Mouse (Mus musculus) left cerebral cortex, adult 18-20 months (tissue): ENCODE measurements around the gene Sema3d. TPM values are rescaled to one million over a fixed set of nuclear protein-coding genes. Genes with fewer than 3 reads are reported as not detected.
A peak's percentile ranks its signal among the peaks of the same experiment; 100 is the strongest.

Source experiments
- DNase-seq, 2 experiments: peaks; one replicate each; pipeline ENCODE4 v3.0.0; 2021 to 2022; ENCODE audit warnings: low spot score in 2 of 2, mixed read lengths in 1 of 2
- total RNA-seq, 2 experiments: library from RNA; stranded (reverse); gene quantifications; 2 replicates each; pipeline ENCODE4 v1.2.3; 2021

Gene Sema3d
- total RNA-seq, 2 experiments from 2014 or later, result 4.2 to 5.8 TPM

DNA sequence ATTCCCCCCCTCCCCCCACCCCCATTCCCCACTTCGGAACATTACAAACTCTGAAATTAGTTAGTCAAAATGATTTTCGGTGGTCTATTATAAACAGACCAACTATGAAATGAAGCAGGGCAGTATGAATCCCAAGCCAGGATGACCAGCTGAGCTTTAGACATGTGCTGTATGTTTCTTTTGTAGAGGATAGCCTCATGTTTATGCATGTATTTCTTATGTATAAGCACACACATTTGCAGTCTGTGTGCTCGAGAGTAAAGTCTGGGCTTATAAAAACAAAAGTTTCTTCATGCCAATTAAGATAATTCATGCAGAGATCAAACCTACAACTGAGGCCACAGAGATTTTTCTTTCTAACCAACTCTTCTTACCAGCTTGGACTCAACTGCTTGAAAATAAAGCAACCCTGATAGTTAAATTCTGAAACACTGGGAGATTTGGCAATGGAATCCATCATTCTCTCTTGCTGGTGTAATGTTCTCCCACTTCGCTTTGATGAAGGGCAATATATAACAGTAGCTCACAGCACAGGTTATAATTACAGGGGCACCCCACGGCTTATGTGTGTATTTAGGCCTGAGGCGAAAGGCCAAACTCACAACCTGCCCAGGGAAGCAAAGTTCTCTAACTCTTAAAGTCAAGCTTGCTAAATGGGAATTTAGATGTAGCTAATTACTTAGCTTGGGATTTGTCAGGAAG, 115.2 kb downstream of the Sema3d start:
- DNase-seq, result no peak

DNA sequence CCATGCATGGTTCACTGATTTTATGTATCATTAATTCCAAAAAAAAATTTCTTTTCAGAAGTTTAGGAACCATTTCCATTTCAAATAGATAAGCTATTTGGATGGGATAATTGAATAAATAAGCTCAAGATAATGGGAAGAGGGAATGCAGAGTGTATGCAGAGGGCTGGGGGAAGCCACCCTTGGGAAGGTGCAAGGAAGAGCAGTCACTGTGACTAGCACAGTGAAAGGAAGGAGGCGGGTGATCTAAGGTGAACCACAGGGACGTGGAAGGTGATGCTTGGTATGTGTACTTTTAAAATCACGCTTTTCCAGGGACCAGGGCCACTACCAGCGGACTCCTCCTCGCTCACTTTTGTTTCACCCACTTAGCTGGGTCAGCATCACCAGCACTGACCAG, 115.9 kb downstream of the Sema3d start:
- no peak for DNase-seq

DNA sequence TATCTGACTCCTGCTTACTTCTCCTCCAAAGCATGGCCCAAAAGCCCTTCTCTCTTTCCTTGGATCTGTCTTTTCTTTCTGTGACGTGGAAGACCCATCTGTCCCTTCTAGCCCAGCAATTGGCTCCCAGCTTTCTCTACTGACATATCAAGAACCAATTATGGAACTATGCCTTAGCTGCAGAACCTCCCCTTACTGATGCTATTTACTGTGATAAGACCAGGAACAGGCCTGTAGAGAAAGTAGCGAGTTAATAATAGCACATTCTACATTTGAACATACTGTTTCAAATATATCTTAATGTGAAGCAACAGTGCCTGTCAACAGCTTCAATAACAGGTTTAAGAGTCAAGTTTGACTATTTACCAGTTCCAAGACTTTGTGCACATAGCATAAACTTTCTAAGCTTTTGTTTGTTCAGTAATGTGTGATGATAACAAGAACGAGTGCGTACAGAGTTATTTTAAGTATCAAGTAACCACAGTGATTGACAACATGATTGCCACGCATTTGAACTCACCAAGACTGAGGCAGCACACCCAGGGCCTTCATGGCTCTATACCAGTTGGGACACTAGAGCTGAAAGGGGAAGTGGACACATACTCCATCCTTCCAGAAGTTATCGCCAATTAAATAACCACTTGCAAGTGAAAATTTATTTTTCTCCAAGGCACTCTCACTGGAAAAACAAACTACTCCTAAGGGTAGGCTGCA, 116.8 kb downstream of the Sema3d start:
- no peak for DNase-seq

DNA sequence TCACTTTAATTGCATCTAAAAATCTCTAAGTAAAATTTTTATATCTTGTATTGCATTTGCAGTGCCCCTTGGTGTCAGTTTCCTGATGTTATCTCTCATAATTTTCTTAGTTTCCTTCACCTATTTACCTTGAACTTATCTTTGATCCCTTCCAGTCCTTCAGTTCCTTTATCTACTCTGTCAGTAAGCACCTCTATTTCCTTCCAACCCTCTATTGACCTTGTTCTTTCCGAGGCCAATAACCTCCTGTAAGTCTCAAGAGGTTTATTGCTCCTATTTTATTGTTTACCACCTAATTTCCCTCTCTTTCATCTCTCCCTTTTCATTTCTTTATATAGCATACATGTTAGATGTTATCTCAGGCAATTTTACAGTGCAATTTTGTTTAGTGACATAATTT, 129.3 kb downstream of the Sema3d start:
- no peak for DNase-seq

DNA sequence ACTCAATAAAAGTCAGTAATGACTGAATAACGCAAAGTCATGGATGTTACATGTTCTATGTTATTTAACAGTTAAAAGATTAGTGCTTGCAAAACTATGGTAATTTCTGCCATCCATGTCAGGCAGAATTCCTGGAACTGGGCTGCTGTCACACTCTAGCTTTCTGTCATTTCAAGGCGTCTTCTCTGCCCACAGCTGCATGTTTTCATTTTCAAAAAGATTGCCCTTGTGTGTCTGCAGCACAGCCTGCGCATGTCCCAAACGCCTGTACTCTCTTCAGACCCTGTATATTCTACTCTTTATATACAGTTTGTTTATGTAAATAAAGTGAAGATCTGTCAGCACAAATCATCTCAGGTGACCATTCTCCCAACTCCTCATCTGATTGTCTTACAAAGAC, 132.1 kb downstream of the Sema3d start:
- DNase-seq, result no peak

DNA sequence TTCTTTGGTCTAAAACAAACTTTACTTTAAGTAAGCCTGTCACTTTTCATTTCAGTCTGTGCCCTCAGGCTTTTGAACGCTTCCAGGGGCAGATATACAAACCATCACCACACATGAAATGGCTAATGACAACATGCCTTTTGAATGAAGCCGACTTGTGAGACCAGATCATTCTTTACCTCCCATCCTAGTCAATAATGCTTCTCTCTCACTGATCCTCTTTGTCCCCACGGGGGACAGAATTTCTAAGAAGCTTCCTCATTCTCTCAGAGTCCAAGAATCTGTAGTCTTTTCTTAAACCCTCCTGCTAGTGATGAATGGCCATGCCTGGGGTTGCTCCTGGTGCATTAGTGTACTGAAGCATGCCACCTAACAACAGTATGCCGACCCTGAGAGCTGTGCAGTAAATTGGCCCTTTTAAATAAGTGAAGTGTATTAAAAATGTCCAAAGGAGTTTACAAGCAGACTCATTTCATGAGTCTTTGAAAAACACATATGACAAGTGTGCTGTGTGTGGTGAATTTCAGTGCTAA, 142.1 kb downstream of the Sema3d start:
- no peak for DNase-seq

DNA sequence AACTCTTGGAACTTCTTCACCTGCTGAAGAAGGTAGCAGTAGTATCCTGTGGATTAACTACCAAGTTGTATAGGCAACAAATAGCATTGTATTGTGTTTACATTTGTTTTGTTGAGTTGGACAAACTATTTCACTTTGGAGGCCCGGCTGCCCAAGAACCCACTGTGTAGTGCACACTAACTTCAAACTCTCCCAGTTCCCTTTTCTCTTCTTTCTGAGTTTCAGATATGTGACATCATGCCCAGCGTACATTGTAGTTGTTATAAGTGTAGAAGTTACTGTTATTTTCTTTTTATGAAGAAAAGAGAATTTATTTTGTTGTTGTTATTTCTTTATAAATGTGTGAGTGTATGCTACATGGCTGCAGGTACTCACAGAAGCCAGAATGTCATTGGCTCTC, 145.4 kb downstream of the Sema3d start:
- no peak for DNase-seq

DNA sequence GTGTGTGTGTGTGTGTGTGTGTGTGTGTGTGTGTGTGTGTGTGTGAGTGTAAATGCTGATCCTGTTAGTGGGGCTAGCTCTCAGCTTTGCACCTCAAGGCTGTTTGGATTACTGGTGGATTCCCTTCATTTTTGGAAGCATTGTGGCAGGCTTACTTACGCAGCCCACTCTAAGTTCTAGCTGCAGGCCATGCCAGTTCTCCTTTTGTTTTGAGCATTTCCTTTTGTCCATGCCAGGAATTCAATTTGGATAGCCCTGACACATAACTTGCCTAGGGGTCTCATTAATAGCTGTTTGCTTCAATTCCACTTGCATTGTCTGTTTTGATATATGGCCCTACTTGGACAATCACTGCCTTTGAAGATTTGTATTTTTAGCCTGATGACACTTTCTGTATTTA, 146.6 kb downstream of the Sema3d start:
- no peak for DNase-seq

DNA sequence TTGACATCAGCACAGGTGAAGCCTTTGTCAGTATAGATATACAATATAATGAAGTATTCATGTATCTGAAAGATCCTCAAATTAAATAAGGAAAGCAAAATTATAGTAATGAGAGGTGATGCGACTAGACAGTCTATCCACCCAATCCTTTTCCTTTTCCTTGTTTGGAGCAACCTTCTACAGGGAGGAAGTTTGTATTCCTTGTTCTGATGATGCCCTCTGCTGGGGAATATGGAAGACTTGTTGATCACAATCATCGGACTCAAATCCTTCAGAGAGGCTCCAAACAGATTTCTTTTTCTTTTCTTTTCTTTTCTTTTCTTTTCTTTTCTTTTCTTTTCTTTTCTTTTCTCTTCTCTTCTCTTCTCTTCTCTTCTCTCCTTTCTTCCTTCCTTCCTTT, 158.1 kb downstream of the Sema3d start:
- no peak for DNase-seq

DNA sequence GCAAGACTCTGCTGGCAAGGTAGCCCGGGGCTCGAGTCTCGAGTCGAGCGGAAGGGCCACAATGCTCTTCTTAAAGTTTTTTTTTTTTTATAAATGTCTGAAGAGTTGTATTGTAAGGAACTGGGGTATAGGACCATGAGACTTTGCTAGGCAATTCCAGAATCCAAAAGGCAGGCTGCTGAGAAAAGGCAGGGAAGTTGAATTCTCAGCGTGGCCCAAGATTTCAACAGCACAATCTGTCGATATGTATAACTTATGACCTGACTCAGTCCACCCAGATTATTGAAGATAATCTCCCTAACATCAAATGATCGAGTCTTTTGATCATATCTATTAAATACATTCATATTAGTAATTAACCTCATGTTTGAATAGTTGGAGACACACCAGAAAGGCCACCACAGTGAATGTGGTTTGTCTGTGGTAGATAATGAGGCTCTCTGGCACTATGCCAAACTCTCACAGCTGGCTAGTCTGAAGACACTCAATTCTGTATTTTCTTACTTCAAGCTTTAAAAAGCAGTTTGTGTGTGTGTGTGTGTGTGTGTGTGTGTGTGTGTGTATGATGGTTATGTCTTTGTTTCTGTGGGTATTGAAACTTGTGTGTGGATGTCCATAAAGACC, 166.0 kb downstream of the Sema3d start:
- no peak for DNase-seq

DNA sequence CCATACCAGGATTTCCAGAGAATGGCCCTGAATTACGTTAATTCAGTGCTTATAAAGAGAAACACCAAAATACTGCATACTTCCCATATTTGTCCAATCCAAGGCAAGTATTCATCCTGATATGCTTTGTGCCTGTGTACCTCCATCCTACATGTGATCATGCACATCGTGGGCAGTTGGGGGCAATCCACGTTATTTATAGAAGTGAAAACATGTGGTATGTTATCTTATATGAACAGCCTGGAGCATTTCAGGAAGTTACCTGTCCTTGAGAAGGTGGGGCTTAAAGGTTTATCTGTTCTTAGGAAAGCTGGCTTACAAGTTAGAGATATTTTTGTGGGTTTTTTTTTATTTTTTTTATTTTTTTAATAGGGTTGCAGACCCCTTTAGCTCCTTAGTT, 172.2 kb downstream of the Sema3d start:
- DNase-seq, result no peak

DNA sequence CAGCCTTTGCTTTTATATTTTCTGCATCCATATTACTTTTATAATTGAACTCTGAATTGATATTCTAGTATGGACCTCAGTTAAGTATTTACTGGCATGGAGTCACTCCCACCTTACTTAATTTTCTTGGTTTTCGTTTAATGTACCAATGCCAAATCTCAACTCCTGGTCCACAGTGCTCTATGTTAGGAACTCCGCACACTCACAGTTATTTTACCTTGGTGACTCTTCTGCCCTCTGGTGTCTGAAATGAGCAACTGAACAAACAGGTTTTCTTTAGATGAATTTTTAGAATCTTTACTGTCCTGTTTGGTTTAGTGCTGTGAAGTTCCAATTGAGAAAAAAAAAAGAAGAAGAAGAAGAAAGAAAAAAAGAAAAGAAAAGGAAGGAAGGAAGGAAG, 174.7 kb downstream of the Sema3d start:
- DNase-seq, result no peak

DNA sequence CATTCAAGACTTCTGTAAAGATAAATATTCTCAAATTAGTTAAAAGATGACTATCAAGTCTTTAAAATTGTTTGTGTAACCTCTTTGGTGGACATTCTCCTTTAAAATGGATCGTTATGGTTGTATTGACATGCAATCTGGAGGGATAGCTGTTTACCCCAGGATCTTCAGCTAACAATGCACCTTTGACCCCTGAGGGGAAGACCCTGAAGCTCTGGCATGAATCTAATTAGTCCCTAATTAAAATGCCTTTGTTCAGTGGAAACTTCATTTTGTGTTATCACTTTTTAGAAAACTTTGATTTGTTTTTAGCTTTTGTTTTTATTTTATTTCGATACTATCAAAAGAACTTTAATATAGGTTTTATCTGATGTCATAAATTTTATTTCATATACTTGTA, 178.6 kb downstream of the Sema3d start:
- DNase-seq, result no peak

DNA sequence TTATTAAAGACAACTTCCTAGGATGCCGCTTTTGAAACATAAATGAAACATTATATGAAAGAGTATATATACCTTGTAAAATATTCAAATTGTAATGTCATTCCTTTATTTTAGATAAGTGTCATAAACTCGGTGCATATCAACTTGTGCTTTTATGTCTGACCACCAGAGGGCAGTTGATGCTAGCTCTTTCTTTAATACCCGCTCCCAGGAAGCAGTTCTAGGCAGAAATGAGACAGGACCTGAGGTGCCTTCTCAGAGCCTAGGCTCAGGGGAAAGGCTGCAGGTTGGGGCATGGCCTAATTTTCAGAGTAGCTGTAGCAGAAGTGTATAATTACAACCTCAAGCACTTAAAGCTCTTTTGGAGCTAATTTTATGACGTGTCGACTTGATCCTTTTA, 179.0 kb downstream of the Sema3d start:
- DNase-seq, result peak; percentile 53 to 76

DNA sequence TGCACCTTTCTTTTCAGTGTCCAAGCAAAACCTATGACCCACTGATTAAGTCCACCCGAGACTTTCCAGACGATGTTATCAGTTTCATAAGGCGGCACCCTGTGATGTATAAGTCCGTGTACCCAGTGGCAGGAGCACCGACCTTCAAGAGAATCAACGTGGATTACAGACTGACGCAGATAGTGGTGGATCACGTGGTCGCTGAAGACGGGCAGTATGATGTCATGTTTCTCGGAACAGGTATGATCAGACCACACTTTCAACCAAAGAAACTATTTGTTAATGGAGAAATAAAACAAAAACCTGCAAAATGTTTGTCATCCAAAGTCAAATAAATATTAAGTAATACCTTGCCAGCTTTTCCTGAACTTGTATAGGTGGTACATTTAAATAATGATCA, 179.9 kb downstream of the Sema3d start:
- no peak for DNase-seq

DNA sequence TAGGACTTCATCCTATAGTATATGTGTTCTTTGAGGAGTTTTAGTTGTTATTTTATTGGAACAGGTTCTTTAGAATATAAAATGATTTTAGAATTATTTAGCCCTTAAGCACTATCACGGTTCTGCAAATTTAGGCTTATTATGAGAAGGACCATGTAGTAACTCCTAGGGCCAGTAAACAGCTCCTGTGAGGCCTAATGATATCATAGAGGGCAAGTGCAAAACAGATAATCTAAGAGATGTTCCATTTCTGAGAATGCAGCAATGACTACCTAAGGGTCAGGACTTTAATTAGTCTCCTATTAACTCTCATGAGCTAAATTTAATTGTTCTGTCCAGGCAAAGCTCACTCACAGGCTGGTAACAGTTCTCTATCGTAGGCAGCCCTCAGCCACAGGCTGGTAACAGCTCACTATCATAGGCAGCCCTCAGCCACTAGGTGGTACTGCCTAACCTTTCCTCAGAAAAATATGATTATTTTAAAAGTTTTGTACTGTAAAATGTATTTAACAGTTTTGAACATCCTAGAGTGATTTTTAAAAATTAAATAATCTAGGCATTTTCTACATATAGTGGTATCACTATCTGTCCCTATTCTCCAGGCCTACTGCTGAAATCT, 181.5 kb downstream of the Sema3d start:
- no peak for DNase-seq

DNA sequence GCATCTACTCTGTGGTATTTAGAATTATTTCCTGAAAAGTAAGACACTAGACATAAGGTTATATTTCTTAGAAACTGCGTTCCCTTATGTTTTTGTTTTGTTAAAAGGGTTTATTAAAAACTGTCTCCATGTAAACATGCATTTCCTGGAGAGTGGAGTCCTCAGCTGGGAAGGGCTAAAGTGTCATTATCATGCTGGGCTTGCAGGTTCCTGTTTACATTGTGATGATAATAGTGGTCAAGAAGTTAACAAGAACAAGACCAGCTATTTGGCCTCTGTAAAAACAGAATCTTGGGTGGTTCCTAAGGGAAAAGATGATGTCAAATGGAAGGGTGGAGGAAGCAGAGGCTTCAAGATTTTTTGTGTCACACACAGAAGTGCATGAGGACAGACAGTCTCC, 183.4 kb downstream of the Sema3d start:
- DNase-seq, result no peak

DNA sequence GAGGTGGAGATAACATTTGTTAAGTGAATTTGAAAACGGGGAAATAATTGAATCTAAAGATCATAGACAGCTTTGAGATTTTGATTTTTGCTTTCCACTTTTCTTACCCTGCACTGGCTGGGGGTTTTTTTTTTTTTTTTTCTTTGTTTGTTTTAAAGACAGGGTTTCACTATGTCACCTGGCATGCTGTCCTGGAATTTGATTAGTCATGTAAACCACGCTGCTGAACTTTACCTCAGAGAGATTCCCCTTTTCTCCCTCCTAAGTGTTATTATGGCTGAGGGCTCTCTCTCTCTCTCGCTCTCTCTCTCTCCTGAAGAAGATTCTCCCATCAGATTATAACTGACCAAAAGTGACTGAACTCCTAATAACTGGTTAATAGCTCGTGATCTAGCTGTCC, 191.4 kb downstream of the Sema3d start:
- DNase-seq, result no peak

DNA sequence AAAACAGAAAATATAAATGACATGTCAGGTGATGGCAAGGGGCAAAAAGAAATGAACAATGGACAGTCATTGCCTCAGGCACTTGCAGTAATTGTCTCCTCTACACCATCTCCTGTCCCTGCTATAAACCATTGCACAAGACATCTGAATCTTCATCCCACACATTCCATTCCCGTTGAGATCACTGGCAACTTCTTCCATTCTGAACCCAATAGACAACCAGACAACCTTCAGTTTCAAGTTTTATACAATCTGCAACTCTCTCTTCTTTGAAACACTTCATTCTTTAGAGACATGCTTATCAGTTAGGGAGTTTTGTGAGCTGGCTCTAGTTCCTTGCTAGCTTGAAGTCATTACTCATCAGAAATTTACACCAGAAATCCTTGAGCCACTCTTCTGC, 192.1 kb downstream of the Sema3d start:
- no peak for DNase-seq

DNA sequence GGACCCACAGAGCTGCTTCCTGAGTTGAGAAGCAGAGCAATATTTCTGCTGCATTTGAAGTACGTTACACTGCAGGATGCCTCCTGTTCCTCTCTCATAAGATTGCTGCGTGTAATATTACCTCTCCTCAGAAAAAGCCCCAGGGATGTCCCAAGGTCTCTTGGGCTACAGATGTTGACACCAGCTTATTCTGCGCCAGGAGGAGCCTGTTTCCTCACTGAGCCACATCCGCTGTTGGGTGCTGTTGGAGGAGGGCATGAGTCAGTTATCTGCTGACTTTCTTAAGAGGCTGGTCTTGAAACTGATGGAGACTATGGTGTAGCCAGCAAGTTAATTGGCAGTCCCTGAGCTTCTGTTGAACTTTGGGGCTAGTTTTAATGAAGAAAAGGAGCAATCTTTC, 196.6 kb downstream of the Sema3d start:
- no peak for DNase-seq

DNA sequence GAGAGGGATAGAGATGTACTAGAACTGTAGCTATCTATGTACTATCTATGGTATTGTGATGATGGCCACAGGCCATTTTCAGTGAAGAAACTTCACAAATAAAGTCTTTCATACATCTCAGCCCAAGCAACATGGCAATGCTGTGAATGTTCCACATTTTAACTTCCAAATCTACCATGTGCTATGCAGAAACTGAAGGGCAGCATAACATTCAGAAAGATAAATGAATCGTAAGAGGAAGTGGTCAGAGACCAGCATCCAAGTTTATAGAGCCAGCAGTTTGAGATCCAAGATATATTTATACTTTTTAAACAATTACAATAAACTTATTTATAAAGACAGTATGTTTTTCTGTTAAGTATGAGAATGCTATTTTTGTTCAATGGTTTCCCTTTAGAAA, 199.4 kb downstream of the Sema3d start:
- DNase-seq, result no peak

DNA sequence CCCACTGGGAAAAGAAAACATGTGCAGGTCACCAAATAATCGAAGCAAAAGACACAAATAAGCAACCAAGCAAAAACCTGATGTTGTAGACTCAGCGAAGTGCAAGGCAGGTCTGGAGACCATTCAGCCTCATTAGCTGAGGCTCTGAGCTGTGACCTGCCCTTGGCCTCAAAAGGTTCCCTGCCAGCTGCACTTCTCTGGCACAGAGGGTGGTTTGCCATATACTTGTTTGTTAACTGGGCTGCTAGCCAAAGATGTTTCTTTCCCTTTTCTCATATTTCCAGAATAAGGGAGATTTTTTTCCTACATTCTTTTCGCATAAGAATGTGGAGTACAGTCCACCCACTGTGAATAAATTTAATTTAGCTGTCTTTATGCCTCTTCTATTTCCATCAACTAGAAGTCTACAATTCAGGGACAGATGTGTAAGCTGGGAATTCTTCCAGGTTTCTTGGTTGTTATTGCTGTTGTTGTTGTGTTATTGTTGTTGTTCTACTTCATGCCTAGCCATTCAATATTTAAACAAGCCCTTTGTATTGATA, 200.2 kb downstream of the Sema3d start:
- peak in 1 of 2 experiments; percentile 2 for DNase-seq
